Mouse (Mus musculus) MEL (cell line): Measurements from ENCODE around the gene Prrc2b. TPM values are rescaled to one million over a fixed set of nuclear protein-coding genes. Genes with fewer than 3 reads are reported as not detected.

Source experiments
- DNase-seq: peaks from one replicate; pipeline ENCODE4 v3.0.0; 2011; ENCODE audit warnings: low read depth, low spot score
- H3K27ac ChIP-seq: 2 replicates; pipeline ENCODE4 v1.5.1; 2012; ENCODE audit warnings: low read depth, mild to moderate bottlenecking, control low read depth, low read length, moderate library complexity; ENCODE audit not compliant: control insufficient read depth
- H3K27me3 ChIP-seq, 2 experiments: fragments of 150-350 bp in 1 of 2; sonication (generic) in 1 of 2; 2 replicates each; pipeline ENCODE4 v1.6.1; 2012; ENCODE audit warnings: low read length in 2 of 2, mild to moderate bottlenecking in 2 of 2, improper control_type of control experiment in 1 of 2, moderate library complexity in 1 of 2; ENCODE audit not compliant: insufficient read depth in 2 of 2, control insufficient read depth in 1 of 2
- H3K36me3 ChIP-seq, 2 experiments: 2 replicates each; pipeline ENCODE4 v1.6.1; 2012 to 2014; ENCODE audit warnings: low read length in 2 of 2, improper control_type of control experiment in 1 of 2, inconsistent platforms in 1 of 2, mild to moderate bottlenecking in 1 of 2; ENCODE audit not compliant: insufficient read depth in 2 of 2, control insufficient read depth in 1 of 2
- H3K4me1 ChIP-seq, 2 experiments: fragments of 150-350 bp in 1 of 2; sonication (generic) in 1 of 2; 2 replicates each; pipeline ENCODE4 v1.6.1; 2012; ENCODE audit warnings: low read length in 2 of 2, improper control_type of control experiment in 1 of 2, mild to moderate bottlenecking in 1 of 2; ENCODE audit not compliant: insufficient read depth in 2 of 2, control insufficient read depth in 1 of 2
- H3K4me3 ChIP-seq, 2 experiments: fragments of 150-350 bp in 1 of 2; sonication (generic) in 1 of 2; 2 replicates each; pipeline ENCODE4 v1.5.1; 2012; ENCODE audit warnings: low read depth in 2 of 2, low read length in 2 of 2, mild to moderate bottlenecking in 2 of 2, moderate library complexity in 2 of 2, control low read depth in 1 of 2, improper control_type of control experiment in 1 of 2; ENCODE audit not compliant: control insufficient read depth in 1 of 2, insufficient read depth in 1 of 2
- H3K79me2 ChIP-seq: 2 replicates; pipeline ENCODE4 v1.6.1; 2012; ENCODE audit warnings: mild to moderate bottlenecking, low read length, moderate library complexity; ENCODE audit not compliant: control insufficient read depth, poor library complexity, insufficient read depth
- H3K9ac ChIP-seq: 2 replicates; pipeline ENCODE4 v1.6.1; 2012; ENCODE audit warnings: low read depth, mild to moderate bottlenecking, control low read depth, low read length, moderate library complexity; ENCODE audit not compliant: control insufficient read depth, poor library complexity, severe bottlenecking
- H3K9me3 ChIP-seq: fragments of 150-350 bp; sonication (generic); replicated peaks from 2 replicates; pipeline ENCODE4 v1.6.1; 2012; ENCODE audit warnings: mild to moderate bottlenecking, low read length, improper control_type of control experiment, moderate library complexity; ENCODE audit not compliant: insufficient read depth
- BHLHE40 ChIP-seq: IDR thresholded peaks from 2 replicates; pipeline ENCODE4 v1.6.1; 2012; ENCODE audit warnings: low read depth, mild to moderate bottlenecking, inconsistent platforms, low read length, improper control_type of control experiment, borderline replicate concordance
- CHD1 ChIP-seq: IDR thresholded peaks from 2 replicates; pipeline ENCODE4 v1.6.1; 2012; ENCODE audit warnings: low read depth, mild to moderate bottlenecking, inconsistent platforms, low read length, improper control_type of control experiment
- CHD2 ChIP-seq: IDR thresholded peaks from 2 replicates; pipeline ENCODE4 v1.6.1; 2011; ENCODE audit warnings: low read length, improper control_type of control experiment
- E2F4 ChIP-seq: IDR thresholded peaks from 2 replicates; pipeline ENCODE4 v1.6.1; 2011; ENCODE audit warnings: low read depth, low read length, improper control_type of control experiment, borderline replicate concordance
- ELF1 ChIP-seq: IDR thresholded peaks from 2 replicates; pipeline ENCODE4 v1.6.1; 2014; ENCODE audit warnings: low read depth, mild to moderate bottlenecking, inconsistent platforms, low read length, improper control_type of control experiment, moderate library complexity
- EP300 ChIP-seq, 2 experiments: IDR thresholded peaks; 2 replicates each; pipeline ENCODE4 v1.6.1; 2011; ENCODE audit warnings: improper control_type of control experiment in 2 of 2, low read length in 2 of 2, low read depth in 1 of 2, mild to moderate bottlenecking in 1 of 2
- ETS1 ChIP-seq: IDR thresholded peaks from 2 replicates; pipeline ENCODE4 v1.6.1; 2012; ENCODE audit warnings: low read depth, mild to moderate bottlenecking, inconsistent platforms, low read length, improper control_type of control experiment, moderate library complexity
- GABPA ChIP-seq: IDR thresholded peaks from 2 replicates; pipeline ENCODE4 v1.6.1; 2012; ENCODE audit warnings: low read depth, mild to moderate bottlenecking, inconsistent platforms, low read length, improper control_type of control experiment, moderate library complexity
- GATA1 ChIP-seq: IDR thresholded peaks from 2 replicates; pipeline ENCODE4 v1.6.1; 2011; ENCODE audit warnings: low read depth, low read length, improper control_type of control experiment
- HCFC1 ChIP-seq: IDR thresholded peaks from 2 replicates; pipeline ENCODE4 v1.6.1; 2012; ENCODE audit warnings: low read depth, mild to moderate bottlenecking, inconsistent platforms, low read length, improper control_type of control experiment, moderate library complexity
- JUND ChIP-seq: IDR thresholded peaks from 2 replicates; pipeline ENCODE4 v1.6.1; 2011; ENCODE audit warnings: low read depth, mild to moderate bottlenecking, improper control_type of control experiment, low read length
- MAZ ChIP-seq: IDR thresholded peaks from 2 replicates; pipeline ENCODE4 v1.6.1; 2012; ENCODE audit warnings: low read depth, mild to moderate bottlenecking, inconsistent platforms, low read length, improper control_type of control experiment
- MXI1 ChIP-seq: IDR thresholded peaks from 2 replicates; pipeline ENCODE4 v1.6.1; 2011; ENCODE audit warnings: mild to moderate bottlenecking, low read depth, low read length, improper control_type of control experiment
- MYB ChIP-seq: IDR thresholded peaks from 2 replicates; pipeline ENCODE4 v1.6.1; 2011; ENCODE audit warnings: mild to moderate bottlenecking, low read depth, low read length, improper control_type of control experiment
- NELFE ChIP-seq: IDR thresholded peaks from 2 replicates; pipeline ENCODE4 v1.6.1; 2011; ENCODE audit warnings: low read depth, low read length, improper control_type of control experiment
- POLR2A ChIP-seq, 2 experiments: IDR thresholded peaks; 2 replicates each; pipeline ENCODE4 v1.6.1; 2011 to 2012; ENCODE audit warnings: low read length in 2 of 2, mild to moderate bottlenecking in 2 of 2, control low read depth in 1 of 2, improper control_type of control experiment in 1 of 2, low read depth in 1 of 2, moderate library complexity in 1 of 2; ENCODE audit not compliant: control insufficient read depth in 1 of 2, insufficient read depth in 1 of 2, poor library complexity in 1 of 2
- POLR2AphosphoS5 ChIP-seq: IDR thresholded peaks from 2 replicates; pipeline ENCODE4 v1.6.1; 2012; ENCODE audit warnings: low read depth, borderline replicate concordance, mild to moderate bottlenecking, inconsistent platforms, low read length, moderate library complexity, mixed read lengths
- RAD21 ChIP-seq: IDR thresholded peaks from 2 replicates; pipeline ENCODE4 v1.6.1; 2011; ENCODE audit warnings: mild to moderate bottlenecking, low read depth, low read length, improper control_type of control experiment
- RCOR1 ChIP-seq: IDR thresholded peaks from 2 replicates; pipeline ENCODE4 v1.6.1; 2012; ENCODE audit warnings: low read depth, mild to moderate bottlenecking, inconsistent platforms, low read length, improper control_type of control experiment
- UBTF ChIP-seq: IDR thresholded peaks from 2 replicates; pipeline ENCODE4 v1.6.1; 2012; ENCODE audit warnings: low read depth, mild to moderate bottlenecking, inconsistent platforms, low read length, improper control_type of control experiment, moderate library complexity, borderline replicate concordance; ENCODE audit not compliant: insufficient read depth
- ZC3H11A ChIP-seq: IDR thresholded peaks from 2 replicates; pipeline ENCODE4 v1.6.1; 2012; ENCODE audit warnings: low read depth, mild to moderate bottlenecking, inconsistent platforms, low read length, improper control_type of control experiment
- ZKSCAN1 ChIP-seq: IDR thresholded peaks from 2 replicates; pipeline ENCODE4 v1.6.1; 2012; ENCODE audit warnings: low read depth, mild to moderate bottlenecking, inconsistent platforms, low read length, improper control_type of control experiment, moderate library complexity
- polyA plus RNA-seq, 2 experiments: library from polyadenylated mRNA; stranded (reverse) in 1 of 2; unstranded in 1 of 2; fragments of >175 nt in 1 of 2; fragments of >200 nt in 1 of 2; gene quantifications; 2 replicates each; pipeline versions ENCODE4 v1.2.1 to v1.2.4; 2012; ENCODE audit warnings: low replicate concordance in 2 of 2, low read depth in 1 of 2; ENCODE audit not compliant: insufficient read length in 2 of 2, insufficient read depth in 1 of 2, missing spikeins in 1 of 2
- total RNA-seq: library from RNA; depleted of rRNA; stranded (reverse); fragments of 300-350 nt; gene quantifications from 2 replicates; pipeline ENCODE4 v1.2.3, GENCODE M21; 2012

Prrc2b gene
- total and polyA plus RNA-seq, 3 experiments = 14.8 to 42.9 (median 42.2) TPM

- H3K4me1 ChIP-seq = no peaks in the 10 kb centered on the region
- no peak overlapping the region for H3K9ac ChIP-seq
- H3K4me3 ChIP-seq = no peak overlapping the region
- no peaks in the 10 kb centered on the region for H3K9me3 ChIP-seq
- no peaks in the 10 kb centered on the region for H3K27me3 ChIP-seq
- H3K36me3 ChIP-seq = no peaks in the 10 kb centered on the region
- no peak overlapping the region for H3K27ac ChIP-seq
- peaks cover 57% of the 10 kb centered on the region for H3K79me2 ChIP-seq
- no peak for DNase-seq
- TF ChIP-seq UBTF (no peak), RAD21 (no peak), GABPA (no peak), ETS1 (no peak), EP300 (IDR thresholded peaks at IDR 0.05; ENCODE audit: low read depth in 1 of 2, low read length in 2 of 2) (no peak), NELFE (no peak), CHD1 (no peak)
- TF ChIP-seq, all 39 proteins: peak for 0
Measured at GRCm38 (mm10) chr2:32175508-32175907, 24.6 kb downstream of the Prrc2b start.

- no peaks in the 10 kb centered on the region for H3K36me3 ChIP-seq
- TF ChIP-seq MXI1 (no peak), JUND (no peak), MYB (no peak), POLR2AphosphoS5 (no peak), CHD2 (no peak), POLR2A (IDR thresholded peaks at IDR 0.05; ENCODE audit: control insufficient read depth in 1 of 2, insufficient read depth in 1 of 2, low read depth in 1 of 2, low read length in 2 of 2, poor library complexity in 1 of 2) (no peak), ELF1 (no peak), RCOR1 (no peak), HCFC1 (no peak), E2F4 (no peak), GATA1 (no peak), ZKSCAN1 (no peak), MAZ (no peak), ZC3H11A (no peak), ETS1 (no peak), BHLHE40 (no peak)
- H3K27me3 ChIP-seq = no peaks in the 10 kb centered on the region
Measured at GRCm38 (mm10) chr2:32176848-32177247, 26.0 kb downstream of the Prrc2b start.

More at GRCm38 (mm10) chr2:32176848-32177247, 26.0 kb downstream of the Prrc2b start:
- H3K4me3 ChIP-seq = no peak overlapping the region
- H3K9ac ChIP-seq = no peak overlapping the region
- H3K4me1 ChIP-seq = no peaks in the 10 kb centered on the region
- no peaks in the 10 kb centered on the region for H3K9me3 ChIP-seq
- peaks cover 55% of the 10 kb centered on the region for H3K79me2 ChIP-seq
- no peak overlapping the region for H3K27ac ChIP-seq
- no peak for DNase-seq
